Comparison of ENCODE assay signal across 18 mouse cellular contexts in the genomic region with DNA sequence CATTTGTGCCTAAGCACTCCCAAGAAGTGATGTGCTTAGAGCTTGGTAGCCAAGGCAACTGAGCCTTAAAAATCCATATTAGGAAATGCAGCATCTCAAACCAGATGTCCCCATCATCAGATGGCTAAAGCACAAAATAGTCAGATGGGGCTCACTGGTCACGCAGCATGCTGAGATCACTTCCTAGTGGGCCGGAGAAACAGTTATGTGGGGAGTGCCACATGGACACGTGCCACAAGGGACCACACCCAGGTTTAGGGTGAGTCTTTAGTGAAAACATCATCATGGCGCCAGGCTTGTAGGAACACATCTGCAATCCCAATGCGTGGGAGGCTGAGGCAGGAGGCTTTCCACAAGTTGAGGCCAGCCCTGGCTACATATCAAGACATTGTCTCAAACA. TPM values are rescaled to one million over a fixed set of nuclear protein-coding genes. Genes with fewer than 3 reads are reported as not detected.
"Had no signal": no experiment of that assay in that cellular context is flagged by ENCODE, and none has a peak within 500 bp of the region (broad histone marks: within the 10 kb centered on the region; RNA-seq: fewer than 3 reads in every experiment).

No protein-coding gene starts in this region.

- DNase-seq: left cerebral cortex, postnatal 4 days; liver; liver, embryonic 13.5 days; liver, postnatal 0 days; lung, adult 18-20 months; lung, adult 2 months; lung, embryonic 14.5 days; lung, postnatal 10 days; lung, postnatal 14 days; lung, postnatal 36 days; lung, postnatal 4 days; midbrain, embryonic 14.5 days had no signal

RNA-seq across cellular contexts. Expression of gene Kcnq1, which starts 10.4 kb away (rescaled TPM):
- total RNA-seq: megakaryocyte progenitor cell, adult 5-6 weeks; megakaryocyte, adult 5-6 weeks; monocyte, adult 5-6 weeks had no signal

RNA-seq across cellular contexts. Expression of gene Trpm5, which starts 22.1 kb away (rescaled TPM):
- total RNA-seq: left cerebral cortex, adult 8-10 months; left cerebral cortex, postnatal 25 days; left cerebral cortex, postnatal 36 days; megakaryocyte progenitor cell, adult 5-6 weeks; megakaryocyte, adult 5-6 weeks; monocyte, adult 5-6 weeks had no signal
